Mouse (Mus musculus) yolk sac, embryonic 10.5 days (tissue): ENCODE data around the gene Rinl.
A peak's percentile ranks its signal among the peaks of the same experiment; 100 is the strongest.

Experiments used
- DNase-seq: peaks from one replicate; pipeline ENCODE4 v3.0.0-alpha.2; 2017; ENCODE audit warnings: low spot score

The Rinl gene

DNA sequence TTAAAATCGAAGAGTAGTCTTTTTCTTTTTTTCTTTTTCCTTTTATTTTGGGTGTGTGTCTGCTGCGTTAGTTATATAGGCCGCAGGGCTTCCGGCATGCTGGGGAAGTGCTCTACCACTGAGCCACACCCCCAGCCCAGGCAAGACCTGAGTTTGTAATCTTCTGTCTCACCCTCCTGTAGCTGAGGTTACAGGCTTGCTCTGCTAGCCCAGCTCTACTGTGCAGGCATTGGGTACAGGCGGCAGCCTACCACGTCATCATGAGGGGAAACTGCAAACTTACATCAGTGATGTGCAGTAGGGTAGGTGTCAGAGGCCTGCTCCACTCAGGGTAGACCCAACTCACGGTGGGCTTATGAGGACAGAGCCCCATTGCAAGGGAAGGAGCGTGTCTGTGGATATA lies 7.5 kb upstream of the Rinl start:
- no peak for DNase-seq

DNA sequence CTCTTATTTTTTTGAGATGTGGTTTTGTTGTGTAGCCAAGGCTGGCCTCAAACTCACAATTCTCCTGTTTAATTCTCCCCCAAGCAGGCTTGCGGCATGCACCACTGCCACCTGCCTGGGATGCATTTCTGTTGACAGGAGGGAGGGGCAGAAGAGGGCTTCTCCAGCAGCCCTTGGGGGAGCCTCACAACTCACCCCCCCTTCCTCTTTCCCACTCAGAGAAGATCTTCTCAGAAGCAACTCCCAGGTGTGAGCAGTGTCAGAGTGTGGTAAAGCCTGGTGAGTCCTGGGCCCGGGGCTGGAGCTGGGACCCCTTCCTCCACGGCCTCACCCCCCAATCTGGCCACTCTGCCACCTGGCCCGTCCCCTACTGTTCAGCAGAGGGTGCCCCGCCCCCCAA lies 3.6 kb upstream of the Rinl start:
- DNase-seq = no peak

DNA sequence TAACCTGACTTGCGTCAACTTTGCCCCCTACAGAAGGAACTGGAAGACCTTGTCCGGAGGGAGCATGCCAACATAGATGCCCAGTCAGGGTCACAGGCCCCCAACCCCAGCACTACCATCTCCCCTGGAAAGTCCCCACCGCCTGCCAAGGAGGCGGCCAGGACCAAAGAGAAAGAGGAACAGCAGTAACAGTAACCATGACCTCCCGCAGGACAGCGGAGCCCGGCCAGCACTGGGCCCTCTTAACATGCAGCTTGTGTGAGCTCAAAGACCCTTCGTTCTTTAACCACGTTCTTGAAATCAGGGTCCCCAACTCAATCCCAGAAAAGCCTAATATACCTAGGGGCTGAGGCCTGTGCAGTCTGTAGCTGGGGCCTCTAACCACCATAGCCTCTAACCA lies 885 bp upstream of the Rinl start:
- no peak for DNase-seq

DNA sequence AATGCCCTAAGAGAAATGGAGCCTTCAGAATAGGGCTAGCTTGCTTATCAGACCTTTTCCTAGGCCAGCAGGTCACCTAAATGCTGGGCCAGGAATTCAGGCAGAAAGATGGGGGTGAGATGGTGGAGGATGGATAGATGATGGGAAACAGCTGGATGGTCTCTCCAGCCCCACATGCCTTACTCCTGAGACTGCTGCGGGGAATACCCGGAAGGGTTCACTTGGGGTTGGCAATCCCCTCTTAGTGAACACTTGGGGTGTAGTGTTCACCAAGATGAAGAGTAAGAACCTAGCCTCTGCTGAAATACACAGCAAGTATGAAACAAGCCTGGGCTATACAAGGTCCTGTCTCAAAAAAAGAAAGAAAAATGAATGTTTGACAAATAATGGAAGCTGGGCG lies 466 bp downstream of the Rinl start:
- no peak for DNase-seq

DNA sequence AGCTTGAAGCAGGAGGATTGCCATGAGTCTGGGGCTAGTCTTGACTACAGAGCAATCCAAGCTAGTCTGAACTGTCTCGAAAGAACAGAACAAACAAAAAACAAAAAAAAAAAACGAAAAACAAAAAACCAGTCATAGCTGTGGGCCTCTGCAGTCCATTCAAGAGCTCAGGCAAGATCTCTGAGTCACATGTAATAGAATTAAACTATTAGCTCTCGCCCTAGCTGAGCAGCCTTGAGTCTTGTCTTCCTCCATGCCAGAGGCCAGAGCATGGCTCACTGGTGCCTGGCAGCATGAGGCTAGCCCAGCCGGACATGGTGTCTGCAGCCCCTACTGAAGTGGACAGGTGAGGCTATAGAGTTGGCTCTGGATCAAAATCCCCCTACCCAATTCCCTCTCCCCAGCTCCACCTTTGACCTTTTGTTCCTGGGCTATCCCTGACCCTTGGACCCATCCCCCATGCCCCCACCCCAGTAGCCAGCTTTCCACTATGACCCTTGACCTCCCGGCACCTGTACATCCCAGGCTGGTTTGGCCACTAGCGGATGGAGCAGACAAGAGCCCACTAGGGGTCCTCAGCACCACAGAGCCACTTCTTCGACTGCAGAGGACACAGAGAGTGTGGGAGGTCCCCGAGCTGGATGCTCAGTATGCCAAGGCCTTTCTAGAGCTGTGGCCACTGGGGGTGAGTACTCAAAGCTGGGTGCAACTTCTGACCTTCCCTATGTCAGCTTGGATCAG lies 1.5 kb downstream of the Rinl start:
- DNase-seq = peak; percentile 90

DNA sequence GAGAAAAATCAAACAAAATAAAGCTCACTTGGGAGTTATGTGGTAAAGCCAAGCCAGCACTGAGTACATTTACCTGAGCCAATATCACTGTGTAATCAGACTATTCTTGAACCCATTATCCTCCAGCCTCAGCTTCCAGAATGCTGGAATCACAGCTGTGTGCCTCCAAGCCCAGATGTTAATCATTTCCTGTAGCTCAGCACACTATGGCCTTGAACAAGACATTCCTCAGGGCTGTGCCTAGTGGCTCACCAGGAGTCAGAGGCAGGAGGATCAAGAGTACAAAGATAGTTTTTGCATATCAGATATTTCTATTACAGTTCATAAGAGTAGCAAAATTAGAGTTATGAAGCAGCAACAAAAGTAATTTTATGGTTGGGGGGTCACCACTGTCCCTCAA lies 2.9 kb downstream of the Rinl start:
- DNase-seq = no peak

DNA sequence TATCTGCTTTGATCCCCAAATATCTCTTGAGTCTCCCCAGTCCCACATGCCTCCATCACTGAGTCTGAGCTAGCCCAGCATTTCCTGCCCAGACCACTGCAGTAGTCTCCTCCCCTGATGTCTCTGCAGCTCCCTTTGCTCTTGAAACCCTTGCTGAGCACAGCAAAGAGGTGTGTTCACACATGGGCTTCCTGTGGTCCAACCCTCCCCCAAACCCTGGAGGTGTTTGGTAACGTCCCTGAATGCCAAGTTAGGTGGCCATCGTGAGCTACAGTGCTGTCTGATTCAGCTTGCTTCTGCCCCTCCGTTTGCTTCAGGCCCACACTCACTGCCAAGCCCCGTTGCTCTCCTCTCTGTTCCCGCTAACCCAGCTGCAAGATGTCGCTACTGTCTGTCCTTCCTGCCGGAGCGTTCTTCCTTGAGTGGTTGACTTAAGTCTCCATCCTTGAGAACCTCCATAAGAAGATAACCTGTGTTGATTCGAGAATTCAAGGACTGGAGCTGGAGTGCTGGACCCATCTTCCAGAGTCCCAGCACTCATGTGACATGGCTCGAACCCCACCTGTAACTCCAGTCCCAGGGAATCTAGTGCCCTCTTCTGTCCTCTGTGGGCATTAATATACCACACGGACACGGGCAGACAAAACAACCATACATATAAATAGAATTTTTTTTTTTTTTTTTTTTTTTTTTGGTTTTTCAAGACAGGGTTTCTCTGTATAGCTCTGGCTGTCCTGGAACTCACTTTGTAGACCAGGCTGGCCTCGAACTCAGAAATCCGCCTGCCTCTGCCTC lies 3.8 kb downstream of the Rinl start:
- no peak for DNase-seq

DNA sequence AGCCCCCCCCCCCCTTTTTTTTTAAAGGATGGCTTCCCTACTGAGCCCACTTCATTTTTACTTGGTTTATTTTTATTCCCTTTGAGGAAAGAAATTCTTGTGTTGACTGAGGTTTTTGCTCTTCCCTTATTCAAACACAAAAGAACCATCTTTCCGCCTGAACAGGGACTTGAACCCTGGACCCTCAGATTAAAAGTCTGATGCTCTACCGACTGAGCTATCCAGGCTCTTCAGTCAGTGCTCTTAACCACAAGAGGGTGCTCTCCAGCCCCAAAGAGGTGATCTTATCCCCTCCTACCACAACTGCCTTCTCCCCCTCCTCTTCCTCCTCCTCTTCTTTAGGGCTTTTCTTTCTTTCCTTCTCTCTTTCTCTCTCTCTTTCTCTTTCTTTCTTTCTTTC lies 5.1 kb downstream of the Rinl start:
- DNase-seq = no peak

DNA sequence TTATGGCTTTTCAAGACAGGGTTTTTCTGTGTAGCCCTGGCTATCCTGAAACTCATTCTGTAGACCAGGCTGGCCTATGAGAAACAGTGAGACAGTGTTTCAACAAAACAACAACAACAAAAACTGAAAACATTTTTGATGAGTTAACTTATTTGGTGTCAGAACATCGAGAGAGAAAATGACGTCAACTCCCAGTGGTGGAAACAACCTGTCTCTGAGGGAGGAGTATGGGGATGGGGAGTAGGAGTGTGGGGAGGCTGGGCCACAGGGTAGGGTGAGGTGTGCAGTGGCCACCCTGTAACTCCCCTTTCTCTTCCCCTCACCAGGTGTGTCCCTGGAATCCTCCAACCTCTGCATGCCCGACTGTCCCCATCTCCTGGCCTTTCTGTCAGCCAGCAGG lies 5.7 kb downstream of the Rinl start:
- no peak for DNase-seq

DNA sequence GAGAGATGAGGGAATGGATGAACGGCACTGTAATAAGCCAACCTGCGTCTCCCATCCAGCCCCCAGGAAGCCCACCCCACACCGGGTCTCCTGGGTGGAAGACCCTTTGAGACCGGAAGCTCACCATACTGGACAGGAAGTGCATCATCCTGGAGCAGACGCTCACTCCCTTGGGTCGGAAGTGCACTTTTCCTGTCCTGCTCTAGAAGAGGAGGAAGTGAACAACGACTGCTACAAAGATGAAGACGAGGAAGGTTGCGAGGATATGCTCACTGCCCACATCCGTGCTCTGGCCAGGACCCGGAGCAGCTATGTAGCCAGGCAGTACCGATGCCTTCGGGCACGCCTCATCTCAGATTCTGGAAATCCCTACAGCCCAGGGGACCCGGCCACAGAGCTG lies 7.1 kb downstream of the Rinl start:
- DNase-seq = no peak

DNA sequence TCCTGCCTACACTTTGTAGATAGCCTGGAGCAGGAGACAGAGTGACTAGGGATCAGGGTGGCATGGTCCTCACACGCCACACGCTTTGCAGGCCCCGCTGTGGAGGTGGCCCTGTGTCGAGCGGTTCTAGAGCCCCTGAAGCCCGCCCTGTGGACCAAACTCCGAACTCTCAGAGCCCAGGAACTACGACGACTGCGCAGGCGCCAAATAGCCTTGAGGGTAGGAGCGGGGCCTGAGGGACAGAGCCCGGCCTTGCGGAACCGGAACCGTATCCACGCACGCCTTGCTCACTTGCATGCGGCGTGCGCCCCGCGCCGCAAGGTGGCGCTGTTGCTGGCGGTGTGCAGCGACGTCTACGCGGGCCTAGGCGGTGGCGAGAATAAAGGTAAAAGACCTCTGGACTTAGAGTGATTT lies 7.8 kb downstream of the Rinl start:
- peak; percentile 68 for DNase-seq

DNA sequence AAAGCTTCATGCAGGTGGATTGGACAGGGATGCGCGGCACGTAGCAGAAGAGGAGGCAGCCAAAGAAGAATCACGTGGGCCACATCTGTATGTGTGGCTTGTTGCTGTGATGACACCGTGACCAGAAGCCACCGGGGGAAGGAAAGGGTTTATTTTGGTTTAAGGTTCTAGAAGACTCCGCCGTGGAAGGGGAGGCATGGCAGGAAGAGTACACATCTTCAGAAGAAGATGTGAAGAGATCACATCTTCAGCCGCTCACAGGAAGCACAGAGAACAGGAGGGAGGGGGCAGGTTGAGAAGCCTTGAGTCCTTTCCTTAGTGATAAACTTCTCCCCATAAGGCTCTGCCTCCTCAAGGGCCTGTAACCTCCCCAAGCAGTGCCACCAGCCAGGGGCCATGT lies 11.2 kb downstream of the Rinl start:
- DNase-seq = no peak

DNA sequence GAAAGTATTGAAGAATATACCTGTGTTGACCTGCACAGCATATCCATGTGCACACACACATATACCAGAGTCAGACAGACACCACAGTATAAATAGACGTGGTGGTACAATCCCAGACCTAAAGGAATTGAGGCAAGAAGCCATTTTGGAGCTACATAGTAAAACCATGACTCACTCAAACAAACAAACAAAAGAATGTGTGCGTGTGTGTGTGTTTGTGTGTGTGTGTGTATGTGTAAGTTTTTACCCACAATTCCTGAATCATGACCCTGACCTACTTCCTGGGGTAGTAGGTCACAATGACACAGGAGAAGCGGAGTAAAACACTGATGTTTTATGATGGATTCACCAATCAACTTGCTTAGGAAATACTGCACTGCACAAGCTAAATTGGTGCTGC lies 12.7 kb downstream of the Rinl start:
- DNase-seq = no peak

DNA sequence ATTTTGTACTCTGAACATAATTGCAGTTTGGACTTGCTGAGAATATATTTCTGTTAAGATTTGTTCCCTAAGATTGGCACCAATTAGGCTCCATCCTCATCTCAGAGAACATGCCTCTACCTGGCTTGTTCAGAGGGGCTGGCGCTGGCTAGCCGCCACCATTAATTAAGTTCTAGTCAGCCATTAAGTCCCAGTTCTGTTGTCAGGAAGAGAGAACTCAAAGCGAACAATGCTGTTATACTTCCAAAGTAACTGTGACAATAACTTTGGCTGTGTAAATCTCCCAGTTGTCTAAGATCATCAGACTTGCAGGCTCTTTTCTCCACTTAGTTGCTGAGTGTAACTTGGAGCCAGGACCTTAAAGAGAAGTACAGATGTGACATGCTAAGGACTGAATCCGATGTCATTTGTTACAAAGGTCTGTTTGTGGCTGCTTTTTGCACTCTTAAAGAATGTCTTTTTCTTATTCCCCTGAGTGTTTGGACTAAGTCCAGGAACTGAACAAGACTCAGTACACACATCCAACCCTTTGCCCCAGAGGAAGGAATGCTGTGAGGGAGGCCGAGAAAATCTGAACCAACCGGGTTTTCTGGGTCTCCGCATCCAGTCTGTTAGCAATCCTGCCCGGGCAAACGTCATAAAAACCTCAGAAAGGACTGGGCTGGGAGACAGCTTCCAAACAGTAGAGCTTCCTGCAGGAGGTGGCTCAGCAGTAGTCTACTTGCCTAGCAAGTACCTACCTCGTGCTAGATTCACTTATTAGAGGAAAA lies 13.3 kb downstream of the Rinl start:
- DNase-seq = peak; percentile 79

DNA sequence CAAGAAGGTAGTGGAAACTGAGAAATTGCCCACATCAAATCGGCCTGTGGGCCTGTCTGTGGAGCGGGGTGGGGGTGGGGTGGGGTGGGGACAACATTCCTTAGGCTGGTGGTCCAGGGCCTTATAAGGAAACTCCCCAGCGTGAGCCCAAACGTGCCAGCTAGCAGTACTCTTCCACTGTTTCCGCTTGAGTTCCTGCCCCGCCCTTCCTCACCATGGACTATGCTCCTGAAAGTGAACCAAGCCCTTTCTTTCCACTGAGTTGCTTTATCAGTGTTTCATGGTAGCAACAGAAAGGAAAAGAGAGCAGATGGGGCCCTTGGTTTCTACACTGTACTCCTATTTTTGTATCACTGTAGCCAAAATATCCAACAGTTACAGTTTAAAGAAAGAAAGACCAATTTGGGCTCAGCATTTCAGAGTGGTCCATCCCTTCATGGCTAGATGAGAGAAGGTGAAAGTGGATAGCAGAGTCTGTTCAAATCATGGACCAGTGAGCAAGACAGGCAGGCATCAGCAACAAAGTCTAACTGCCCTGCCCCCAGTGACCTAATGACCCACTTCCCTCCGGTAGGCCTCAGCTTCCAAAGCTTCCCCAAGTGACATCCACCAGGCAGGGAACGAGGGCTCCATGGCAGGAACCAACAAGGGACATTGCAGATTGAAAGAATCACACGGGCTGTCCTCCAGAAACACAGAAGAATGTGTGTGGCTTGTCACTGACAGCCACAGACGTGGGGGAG lies 14.2 kb downstream of the Rinl start:
- peak; percentile 83 for DNase-seq

DNA sequence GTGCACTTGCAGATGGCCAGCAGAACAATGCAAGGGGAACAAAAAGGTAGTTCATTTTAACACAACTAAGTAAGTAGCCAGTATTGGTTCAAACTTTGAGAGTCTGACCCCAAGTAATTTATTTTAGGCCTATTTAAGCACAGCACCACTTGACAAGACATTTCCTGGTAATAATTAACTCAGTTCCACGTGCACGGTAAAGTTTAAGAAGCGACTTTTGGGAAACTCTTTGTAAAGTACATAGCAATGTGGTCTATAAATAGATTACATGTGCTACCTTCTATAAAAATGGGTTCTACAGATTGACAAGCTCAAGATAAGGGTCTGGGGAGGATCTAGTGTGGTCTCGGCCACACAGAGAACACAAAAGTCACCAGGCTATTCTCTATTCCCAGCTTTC lies 15.0 kb downstream of the Rinl start:
- DNase-seq = peak; percentile 71

DNA sequence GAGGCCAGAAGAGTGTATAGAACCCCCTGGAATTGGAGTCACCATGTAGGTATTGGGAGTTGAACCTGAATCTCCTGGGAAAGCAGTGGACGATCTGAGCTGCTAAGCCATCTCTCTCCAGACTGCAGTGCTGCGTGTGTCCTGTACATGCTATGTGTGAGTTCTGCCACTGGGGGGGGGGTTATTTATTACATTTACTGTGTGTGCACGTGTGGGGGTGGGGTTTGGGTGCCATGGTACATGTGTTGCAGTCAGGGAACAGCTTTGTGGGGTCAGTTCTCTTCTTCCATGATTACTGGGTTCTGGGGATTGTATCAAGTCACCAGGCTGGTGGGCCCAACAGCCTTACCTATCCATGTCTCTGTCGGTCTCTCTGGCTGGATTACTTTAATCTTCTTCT lies 18.1 kb downstream of the Rinl start:
- no peak for DNase-seq

DNA sequence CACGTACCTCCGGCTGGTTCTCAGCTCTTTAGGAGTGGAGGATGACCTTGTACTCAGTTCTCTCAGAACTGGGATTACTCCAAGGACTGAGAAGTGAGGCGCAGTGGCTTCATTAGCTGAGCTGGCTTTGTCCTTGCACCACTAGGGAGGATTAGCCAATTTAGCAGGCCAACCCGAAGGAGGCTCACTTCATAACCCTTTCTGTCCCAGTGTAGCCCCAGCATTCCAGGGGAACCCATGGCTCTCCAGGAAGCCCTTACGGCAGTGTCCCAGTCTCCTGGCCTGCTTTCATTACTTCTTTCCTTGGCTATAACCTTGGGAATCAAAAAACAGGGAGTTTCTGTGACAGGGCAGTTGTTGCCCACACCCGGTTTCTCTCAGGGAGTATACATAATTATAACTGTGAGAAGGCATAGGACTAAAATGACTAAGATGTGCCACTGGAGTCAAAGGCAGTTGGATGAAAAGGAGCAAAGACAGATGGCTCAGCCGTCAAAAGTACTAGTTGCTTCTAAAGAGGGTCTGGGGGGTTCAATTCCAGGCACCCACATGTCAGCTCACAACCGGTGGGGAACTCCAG lies 19.0 kb downstream of the Rinl start:
- DNase-seq = no peak

DNA sequence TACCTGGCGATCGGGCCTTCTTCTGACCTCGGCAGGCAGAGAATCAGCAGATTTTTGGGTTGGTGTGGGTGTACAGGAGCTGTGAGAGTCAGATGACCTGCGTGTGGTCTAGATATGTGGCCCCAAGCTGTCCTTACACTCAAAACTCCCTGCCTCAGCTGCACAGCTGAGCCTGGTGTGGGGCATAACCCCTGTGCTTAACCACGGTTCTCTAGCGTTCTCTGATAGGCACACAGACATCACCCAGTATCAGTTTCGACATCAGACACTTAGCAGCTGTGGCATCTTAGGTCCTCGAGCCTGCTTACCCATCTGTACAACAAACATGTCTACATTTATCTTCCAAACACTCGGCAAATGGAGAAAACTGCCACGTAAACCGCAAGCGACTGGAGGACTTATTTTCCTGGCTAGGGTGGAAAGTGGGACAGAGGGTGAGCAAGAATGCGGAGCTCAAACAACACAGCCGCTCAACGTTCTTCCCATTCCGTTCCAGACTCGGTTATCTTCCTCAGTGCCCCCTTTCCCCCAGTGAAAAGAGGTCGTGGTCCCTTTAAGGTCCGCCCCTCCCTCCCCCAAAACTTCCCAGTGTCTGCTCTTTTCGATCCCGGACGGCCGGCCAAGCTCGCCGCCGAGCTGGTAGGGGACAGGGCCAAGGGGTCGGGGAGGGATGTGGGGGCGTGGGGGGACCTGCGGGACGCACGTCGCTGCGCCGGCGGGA lies 19.6 kb downstream of the Rinl start, which contains the start of gene Hnrnpl:
TSS of gene Hnrnpl (plus strand) at position 321 of the 721 bp plus-strand sequence.
- no peak for DNase-seq

DNA sequence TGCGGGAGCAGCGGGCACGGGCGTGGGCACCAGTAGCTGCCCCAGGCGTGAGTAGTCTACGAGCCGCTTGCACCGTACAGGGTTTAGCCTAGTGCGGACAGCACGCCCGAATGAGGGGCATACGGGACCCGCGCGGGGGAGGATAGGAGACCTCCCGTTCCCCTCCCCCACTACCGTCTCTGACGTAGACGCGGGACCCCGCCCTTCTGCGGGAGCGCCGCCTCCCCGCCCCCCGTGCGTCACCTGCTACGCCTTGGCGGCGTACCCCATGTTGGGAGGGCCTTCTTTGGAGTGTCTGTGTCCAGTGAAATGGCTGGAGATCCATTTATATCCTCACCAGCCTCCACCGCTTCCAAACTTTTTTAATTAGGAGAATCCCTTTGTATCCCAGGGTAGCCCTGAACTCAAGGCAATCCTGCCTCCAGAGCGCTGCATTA lies 20.2 kb downstream of the Rinl start:
- DNase-seq = peak; percentile 94
